Comparison of ENCODE assay signal across 14 mouse cellular contexts in the genomic region with DNA sequence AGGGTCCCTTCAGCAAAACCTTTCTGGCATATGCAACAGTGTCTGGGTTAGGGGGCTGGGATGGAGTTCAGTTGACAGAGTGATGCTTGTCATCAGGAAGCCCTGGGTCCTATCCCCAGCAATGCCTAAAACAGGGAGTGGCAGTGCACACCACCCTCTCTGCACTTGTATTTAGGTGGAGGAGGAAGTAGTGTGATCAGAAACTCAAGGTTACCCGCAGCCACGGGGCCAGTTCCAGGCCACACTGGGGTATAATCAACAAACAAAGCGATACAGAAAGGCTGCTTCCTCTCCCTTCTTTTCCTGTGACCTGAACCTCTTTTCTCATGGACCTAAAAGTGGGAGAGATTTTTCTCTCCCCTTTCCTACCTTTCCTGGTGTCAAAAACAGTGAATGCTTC.
A peak's percentile ranks its signal among the peaks of the same experiment; 100 is the strongest.
DNase-seq lines count a peak whose midpoint lies in the region; ATAC-seq and TF ChIP-seq lines count a peak whose summit lies in the region.
"Had no signal": no experiment of that assay in that cellular context is flagged by ENCODE, and none has a peak within 500 bp of the region (broad histone marks: within the 10 kb centered on the region; RNA-seq: fewer than 3 reads in every experiment).

No protein-coding gene starts in this region.

- H3K9me3 ChIP-seq in forebrain, embryonic 11.5 days (ENCODE audit: control insufficient read depth, low read length): no peaks in the 10 kb centered on the region
- H3K9me3 ChIP-seq in forebrain, embryonic 16.5 days (ENCODE audit: control insufficient read depth, low read length): no peaks in the 10 kb centered on the region
- no peaks in the 10 kb centered on the region for H3K9me3 ChIP-seq in kidney, postnatal 0 days (replicated peaks; ENCODE audit: low read length)
- H3K9me3 ChIP-seq in neural tube, embryonic 15.5 days (replicated peaks): no peaks in the 10 kb centered on the region
- H3K9me3 ChIP-seq: limb, embryonic 13.5 days; midbrain, embryonic 12.5 days had no signal

- H3K9ac ChIP-seq in forebrain, embryonic 11.5 days (ENCODE audit: low read length): no peak overlapping the region
- H3K9ac ChIP-seq in forebrain, embryonic 16.5 days (replicated peaks; ENCODE audit: low read depth, low read length): no peak overlapping the region
- H3K9ac ChIP-seq in kidney, postnatal 0 days (ENCODE audit: low read depth, low read length): no peak overlapping the region
- H3K9ac ChIP-seq in neural tube, embryonic 15.5 days (replicated peaks): no peak overlapping the region
- H3K9ac ChIP-seq: limb, embryonic 13.5 days; lung, embryonic 14.5 days; midbrain, embryonic 12.5 days had no signal

- no peaks in the 10 kb centered on the region; the same call in 1 of the 2 replicates for H3K4me1 ChIP-seq in forebrain, embryonic 11.5 days (replicated peaks; ENCODE audit: control insufficient read depth, insufficient read depth, low read length)
- H3K4me1 ChIP-seq in forebrain, embryonic 16.5 days (replicated peaks; ENCODE audit: control insufficient read depth, insufficient read depth, low read length): no peaks in the 10 kb centered on the region
- H3K4me1 ChIP-seq in kidney, postnatal 0 days (replicated peaks; ENCODE audit: insufficient read depth, low read length): no peaks in the 10 kb centered on the region
- H3K4me1 ChIP-seq in neural tube, embryonic 15.5 days: peaks cover 41% of the 10 kb centered on the region
- H3K4me1 ChIP-seq: midbrain, embryonic 12.5 days had no signal

- no peak overlapping the region for H3K27ac ChIP-seq in forebrain, embryonic 11.5 days (ENCODE audit: low read depth, low read length)
- H3K27ac ChIP-seq in forebrain, embryonic 16.5 days (ENCODE audit: low read length): no peak overlapping the region
- peak overlapping the region; percentile 19; the same call in 1 of the 2 replicates for H3K27ac ChIP-seq in kidney, postnatal 0 days
- H3K27ac ChIP-seq in neural tube, embryonic 15.5 days (replicated peaks): 0 out of 2 replicates have a peak overlapping the region, but pooled peaks have one; percentile 20
- H3K27ac ChIP-seq: limb, embryonic 13.5 days; midbrain, embryonic 12.5 days had no signal

- DNase-seq in forebrain, embryonic 11.5 days (ENCODE audit: low spot score): peak; percentile 17
- no peak for DNase-seq in kidney, postnatal 0 days (ENCODE audit: low spot score)
- no peak for DNase-seq in kidney, postnatal 4 days
- no peak for DNase-seq in layer of hippocampus, adult 8-10 months (ENCODE audit: low spot score in 2 of 2)
- no peak for DNase-seq in gastrocnemius, postnatal 10 days
- DNase-seq: adrenal gland, postnatal 25 days; kidney, adult 18-20 months; lung, embryonic 14.5 days; right cerebral cortex, postnatal 14 days had no signal

- H3K36me3 ChIP-seq in forebrain, embryonic 11.5 days (ENCODE audit: control insufficient read depth, insufficient read depth, low read length): no peaks in the 10 kb centered on the region
- H3K36me3 ChIP-seq in forebrain, embryonic 16.5 days (ENCODE audit: control insufficient read depth, insufficient read depth): peaks cover 4% of the 10 kb centered on the region; the same call in 1 of the 2 replicates
- 0 out of 2 replicates have a peak, but pooled peaks cover 4% of the 10 kb centered on the region for H3K36me3 ChIP-seq in kidney, postnatal 0 days (ENCODE audit: insufficient read depth, low read length)
- H3K36me3 ChIP-seq in neural tube, embryonic 15.5 days: peaks cover 6% of the 10 kb centered on the region; the same call in 1 of the 2 replicates

- H3K4me3 ChIP-seq in forebrain, embryonic 11.5 days (ENCODE audit: low read depth, low read length): no peak overlapping the region
- H3K4me3 ChIP-seq in forebrain, embryonic 16.5 days (replicated peaks; ENCODE audit: low read length): no peak overlapping the region
- H3K4me3 ChIP-seq in kidney, postnatal 0 days (replicated peaks; ENCODE audit: low read depth, low read length): no peak overlapping the region
- H3K4me3 ChIP-seq in neural tube, embryonic 15.5 days (replicated peaks): no peak overlapping the region
- H3K4me3 ChIP-seq: limb, embryonic 13.5 days; midbrain, embryonic 12.5 days had no signal

- 88% methylated on average over 3 of the region's 3 CpGs for WGBS in forebrain, embryonic 11.5 days
- 84% methylated on average over 3 of the region's 3 CpGs for WGBS in forebrain, embryonic 16.5 days
- 32% methylated on average over 3 of the region's 3 CpGs for WGBS in kidney, postnatal 0 days
- WGBS in neural tube, embryonic 15.5 days: 46% methylated on average over 3 of the region's 3 CpGs

- H3K4me2 ChIP-seq in forebrain, embryonic 11.5 days (ENCODE audit: low read depth, low read length, severe bottlenecking): no peak overlapping the region
- H3K4me2 ChIP-seq in forebrain, embryonic 16.5 days (ENCODE audit: low read length): no peak overlapping the region
- no peak overlapping the region for H3K4me2 ChIP-seq in kidney, postnatal 0 days (ENCODE audit: low read length)
- no peak overlapping the region for H3K4me2 ChIP-seq in neural tube, embryonic 15.5 days
- H3K4me2 ChIP-seq: limb, embryonic 13.5 days; lung, embryonic 14.5 days; midbrain, embryonic 12.5 days had no signal

- H3K27me3 ChIP-seq in forebrain, embryonic 11.5 days (ENCODE audit: control insufficient read depth, insufficient read depth, low read length): no peaks in the 10 kb centered on the region
- H3K27me3 ChIP-seq in forebrain, embryonic 16.5 days (replicated peaks; ENCODE audit: control insufficient read depth, insufficient read depth, low read length): no peaks in the 10 kb centered on the region
- H3K27me3 ChIP-seq in kidney, postnatal 0 days (ENCODE audit: insufficient read depth, low read length): no peaks in the 10 kb centered on the region
- H3K27me3 ChIP-seq in neural tube, embryonic 15.5 days (replicated peaks): no peaks in the 10 kb centered on the region
- H3K27me3 ChIP-seq: limb, embryonic 13.5 days; midbrain, embryonic 12.5 days had no signal

- ATAC-seq in forebrain, embryonic 11.5 days (replicated peaks; ENCODE audit: low FRiP score): no peak
- no peak for ATAC-seq in forebrain, embryonic 16.5 days
- ATAC-seq in kidney, postnatal 0 days (replicated peaks; ENCODE audit: low FRiP score, low read depth): no peak
- peak; percentile 72 for ATAC-seq in common myeloid progenitor, adult 5-6 weeks (replicated peaks; ENCODE audit: low read depth, poor library complexity, severe bottlenecking)
- no peak for ATAC-seq in neural tube, embryonic 15.5 days (ENCODE audit: low FRiP score)

- TF ChIP-seq CTCF in kidney, postnatal 0 days (IDR thresholded peaks at IDR 0.05; ENCODE audit: low read depth): no peak

Comparison
In these comparisons a context has a peak if more than half of its experiments do, and no peak if none do; other contexts are left out.
1. H3K27ac ChIP-seq: peak in kidney, postnatal 0 days (single experiment) and neural tube, embryonic 15.5 days (single experiment); none in forebrain, embryonic 11.5 days (single experiment) and forebrain, embryonic 16.5 days (single experiment).